Mouse (Mus musculus): ENCODE measurements around the gene Enthd1. TPM values are rescaled to one million over a fixed set of nuclear protein-coding genes. Genes with fewer than 3 reads are reported as not detected.
"Not testable (repeated sequence)": the region's sequence is repeated elsewhere in the genome, so short reads cannot be mapped to it uniquely, and the experiment has no call there.

Gene Enthd1
- polyA plus RNA-seq, 1 experiment from 2014 or later: not detected

GRCm38 (mm10) chr15:80521661-80522388, 43.1 kb downstream of the Enthd1 start:
- Histone ChIP-seq H3K4me2 (no peak overlapping the region), H3K4me1 (peaks cover 9% of the 10 kb centered on the region), H3K27ac (no peak overlapping the region), H3K27me3 (replicated peaks) (no peaks in the 10 kb centered on the region), H3K9ac (no peak overlapping the region), H3K4me3 (no peak overlapping the region), H3K36me3 (replicated peaks) (no peaks in the 10 kb centered on the region), H3K9me3 (no peaks in the 10 kb centered on the region)
- WGBS: 58% methylated on average over 10 of the region's 10 CpGs
- ATAC-seq (replicated peaks): no peak

- WGBS: 96% methylated on average over 5 of the region's 5 CpGs
- ATAC-seq (replicated peaks): no peak
- Histone ChIP-seq H3K36me3 (replicated peaks) (no peaks in the 10 kb centered on the region), H3K4me2 (no peak overlapping the region), H3K4me1 (peaks cover 9% of the 10 kb centered on the region), H3K27ac (no peak overlapping the region), H3K9ac (no peak overlapping the region), H3K9me3 (no peaks in the 10 kb centered on the region), H3K27me3 (replicated peaks) (no peaks in the 10 kb centered on the region), H3K4me3 (no peak overlapping the region)
Measured at GRCm38 (mm10) chr15:80519931-80520330, 45.0 kb downstream of the Enthd1 start.

GRCm38 (mm10) chr15:80518567-80519223, 46.3 kb downstream of the Enthd1 start:
- ATAC-seq (replicated peaks): no peak
- Histone ChIP-seq H3K27me3 (replicated peaks) (no peaks in the 10 kb centered on the region), H3K27ac (peak overlapping the region; percentile 76), H3K9ac (peak overlapping the region; percentile 18; the same call in 1 of the 2 replicates), H3K9me3 (no peaks in the 10 kb centered on the region), H3K4me3 (no peak overlapping the region), H3K4me1 (peaks cover 9% of the 10 kb centered on the region), H3K4me2 (no peak overlapping the region), H3K36me3 (replicated peaks) (no peaks in the 10 kb centered on the region)
- 90% methylated on average over 12 of the region's 12 CpGs for WGBS

GRCm38 (mm10) chr15:80517996-80518395, 47.0 kb downstream of the Enthd1 start:
- Histone ChIP-seq H3K4me3 (no peak overlapping the region), H3K4me2 (no peak overlapping the region), H3K9ac (peak overlapping the region; percentile 18; the same call in 1 of the 2 replicates), H3K36me3 (replicated peaks) (no peaks in the 10 kb centered on the region), H3K27me3 (replicated peaks) (no peaks in the 10 kb centered on the region), H3K27ac (peak overlapping the region; percentile 76), H3K9me3 (no peaks in the 10 kb centered on the region), H3K4me1 (peaks cover 9% of the 10 kb centered on the region)
- ATAC-seq (replicated peaks): peak; percentile 73
- WGBS: 28% methylated on average over 9 of the region's 9 CpGs

GRCm38 (mm10) chr15:80516525-80516924, 48.4 kb downstream of the Enthd1 start:
- ATAC-seq (replicated peaks): no peak
- Histone ChIP-seq H3K27me3 (replicated peaks) (no peaks in the 10 kb centered on the region), H3K9me3 (no peaks in the 10 kb centered on the region), H3K27ac (no peak overlapping the region), H3K9ac (no peak overlapping the region), H3K36me3 (replicated peaks) (no peaks in the 10 kb centered on the region), H3K4me1 (peaks cover 13% of the 10 kb centered on the region), H3K4me2 (no peak overlapping the region), H3K4me3 (no peak overlapping the region)
- 83% methylated on average over 3 of the region's 3 CpGs for WGBS

GRCm38 (mm10) chr15:80505086-80505485, 59.9 kb downstream of the Enthd1 start:
- H3K4me2 ChIP-seq: no peak overlapping the region
- WGBS: 9% methylated on average over 4 of the region's 4 CpGs
- H3K4me1 ChIP-seq: peaks cover 10% of the 10 kb centered on the region
- H3K4me3 ChIP-seq: no peak overlapping the region
- no peak overlapping the region for H3K9ac ChIP-seq
- H3K36me3 ChIP-seq (replicated peaks): no peaks in the 10 kb centered on the region
- no peaks in the 10 kb centered on the region for H3K27me3 ChIP-seq (replicated peaks)
- no peaks in the 10 kb centered on the region for H3K9me3 ChIP-seq
- H3K27ac ChIP-seq: no peak overlapping the region
- ATAC-seq (replicated peaks): no peak

GRCm38 (mm10) chr15:80503155-80503554, 61.8 kb downstream of the Enthd1 start:
- not testable (repeated sequence) for H3K9ac ChIP-seq; H3K4me3 ChIP-seq; H3K27ac ChIP-seq; H3K4me2 ChIP-seq; ATAC-seq (replicated peaks); H3K36me3 ChIP-seq (replicated peaks); H3K27me3 ChIP-seq (replicated peaks); H3K9me3 ChIP-seq
- 99% methylated on average over 4 of the region's 4 CpGs for WGBS
- peaks cover 10% of the 10 kb centered on the region for H3K4me1 ChIP-seq

GRCm38 (mm10) chr15:80502741-80503140, 62.2 kb downstream of the Enthd1 start:
- Histone ChIP-seq H3K4me2 (no peak overlapping the region), H3K4me1 (peaks cover 10% of the 10 kb centered on the region), H3K9ac (no peak overlapping the region), H3K27ac (no peak overlapping the region), H3K36me3 (replicated peaks) (no peaks in the 10 kb centered on the region), H3K4me3 (no peak overlapping the region), H3K9me3 (no peaks in the 10 kb centered on the region), H3K27me3 (replicated peaks) (no peaks in the 10 kb centered on the region)
- ATAC-seq (replicated peaks): no peak
- 86% methylated on average over 2 of the region's 2 CpGs for WGBS

GRCm38 (mm10) chr15:80501106-80502096, 63.6 kb downstream of the Enthd1 start:
- Histone ChIP-seq H3K36me3 (replicated peaks) (no peaks in the 10 kb centered on the region), H3K9ac (no peak overlapping the region), H3K4me2 (no peak overlapping the region), H3K27ac (no peak overlapping the region), H3K4me1 (peaks cover 10% of the 10 kb centered on the region), H3K27me3 (replicated peaks) (no peaks in the 10 kb centered on the region), H3K4me3 (no peak overlapping the region), H3K9me3 (no peaks in the 10 kb centered on the region)
- ATAC-seq (replicated peaks): no peak
- WGBS: 90% methylated on average over 21 of the region's 21 CpGs

- Histone ChIP-seq H3K4me2 (no peak overlapping the region), H3K4me3 (no peak overlapping the region), H3K4me1 (peaks cover 6% of the 10 kb centered on the region), H3K9me3 (no peaks in the 10 kb centered on the region), H3K27me3 (replicated peaks) (no peaks in the 10 kb centered on the region), H3K27ac (no peak overlapping the region), H3K9ac (no peak overlapping the region), H3K36me3 (replicated peaks) (no peaks in the 10 kb centered on the region)
- WGBS: 66% methylated on average over 10 of the region's 10 CpGs
- ATAC-seq (replicated peaks): no peak
Measured at GRCm38 (mm10) chr15:80500426-80500825, 64.5 kb downstream of the Enthd1 start.

GRCm38 (mm10) chr15:80497733-80498132, 67.2 kb downstream of the Enthd1 start:
- H3K27me3 ChIP-seq (replicated peaks); H3K9me3 ChIP-seq; H3K4me3 ChIP-seq; H3K4me2 ChIP-seq; H3K27ac ChIP-seq; ATAC-seq (replicated peaks); H3K9ac ChIP-seq; H3K36me3 ChIP-seq (replicated peaks); H3K4me1 ChIP-seq: not testable (repeated sequence)
- WGBS: 85% methylated on average over 3 of the region's 3 CpGs

GRCm38 (mm10) chr15:80491505-80491904, 73.5 kb downstream of the Enthd1 start:
- no peak overlapping the region for H3K4me3 ChIP-seq
- no peak overlapping the region for H3K9ac ChIP-seq
- H3K36me3 ChIP-seq (replicated peaks): no peaks in the 10 kb centered on the region
- no peak for ATAC-seq (replicated peaks)
- no peaks in the 10 kb centered on the region for H3K9me3 ChIP-seq
- H3K4me1 ChIP-seq: peaks cover 8% of the 10 kb centered on the region; the same call in 1 of the 2 replicates
- H3K4me2 ChIP-seq: no peak overlapping the region
- no peaks in the 10 kb centered on the region for H3K27me3 ChIP-seq (replicated peaks)
- 85% methylated on average over 3 of the region's 4 CpGs for WGBS
- no peak overlapping the region for H3K27ac ChIP-seq
